Mouse (Mus musculus): ENCODE data around the gene Ldlrad1. TPM values are rescaled to one million over a fixed set of nuclear protein-coding genes. Genes with fewer than 3 reads are reported as not detected.

The Ldlrad1 gene
- polyA plus RNA-seq, 1 experiment from 2014 or later: not detected

GRCm38 (mm10) chr4:107252522-107252921 lies 43.5 kb downstream of the Ldlrad1 start:
- Histone ChIP-seq H3K27me3 (ENCODE audit: insufficient read depth, low read length) (no peaks in the 10 kb centered on the region), H3K9ac (replicated peaks; ENCODE audit: low read length) (peak overlapping the region; percentile 70), H3K36me3 (ENCODE audit: insufficient read depth, low read length) (no peaks in the 10 kb centered on the region), H3K9me3 (ENCODE audit: low read length) (no peaks in the 10 kb centered on the region), H3K4me2 (replicated peaks; ENCODE audit: low read depth, low read length) (peak overlapping the region; percentile 70), H3K4me3 (ENCODE audit: low read length) (peak overlapping the region; percentile 63), H3K27ac (ENCODE audit: low read length) (peak overlapping the region; percentile 81), H3K4me1 (ENCODE audit: insufficient read depth, low read length) (peaks cover 28% of the 10 kb centered on the region)
- under 1% methylated on average over 10 of the region's 11 CpGs for WGBS
- ATAC-seq (ENCODE audit: low FRiP score, low TSS enrichment): no peak

DNA sequence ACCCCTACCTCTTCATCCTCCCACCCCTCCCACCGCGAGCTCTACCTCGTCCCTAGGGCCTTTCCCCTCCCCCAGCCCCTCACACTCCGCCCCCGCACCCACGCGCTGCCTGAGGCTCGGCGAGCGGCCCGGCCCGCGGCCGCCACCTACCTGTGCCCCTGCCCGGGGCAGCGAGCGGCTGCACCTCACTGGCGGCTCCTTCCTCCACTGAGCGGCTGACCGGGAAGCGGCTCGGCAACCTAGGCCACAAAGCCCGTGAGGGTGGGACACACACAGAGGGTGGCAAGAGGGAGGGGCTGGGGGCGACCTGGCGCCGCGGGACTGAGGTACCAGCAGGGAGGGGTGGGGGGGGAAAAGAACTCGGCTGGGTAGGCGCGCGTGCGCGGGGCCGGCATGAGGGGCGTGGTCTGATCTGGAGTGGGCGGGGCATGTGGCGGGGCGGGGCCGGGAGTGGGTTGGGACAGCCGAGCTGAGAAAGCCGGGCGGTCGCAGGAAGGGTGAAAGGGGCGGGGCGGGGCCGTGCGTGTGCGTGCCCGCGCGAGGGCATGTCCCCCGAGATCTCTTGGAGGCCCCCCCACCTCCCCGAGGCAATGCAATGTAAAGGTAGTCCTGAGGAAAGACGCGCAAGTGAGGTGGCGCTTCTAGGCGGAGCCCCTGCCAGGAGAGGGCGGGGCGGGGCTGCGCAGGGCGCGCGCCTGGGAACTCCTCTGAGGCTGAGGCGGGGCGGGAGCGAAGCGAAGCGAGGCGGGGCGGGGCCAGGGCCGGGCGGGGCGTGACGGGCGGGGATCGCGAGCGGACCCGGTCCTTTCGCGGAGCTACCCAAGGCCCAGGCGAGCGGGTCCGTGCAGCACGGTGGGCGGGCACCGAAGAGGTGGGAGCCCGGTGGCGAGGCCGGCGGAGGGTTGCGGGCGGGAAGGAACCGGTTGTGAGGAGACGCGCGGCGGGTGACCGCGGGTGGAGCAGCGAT lies 44.4 kb downstream of the Ldlrad1 start, which contains the start of the genes Lrrc42 and Hspb11:
Gene Lrrc42 (minus strand): TSS at position 408 of the 967 bp plus-strand sequence.
Gene Hspb11 (plus strand): TSS at position 469 of the 967 bp plus-strand sequence.
- Histone ChIP-seq H3K4me2 (replicated peaks; ENCODE audit: low read depth, low read length) (peak within 1 kb of the TSS; percentile 70), H3K27me3 (ENCODE audit: insufficient read depth, low read length) (no peaks in the 10 kb centered on the region), H3K9ac (replicated peaks; ENCODE audit: low read length) (peak within 1 kb of the TSS; percentile 91), H3K4me3 (ENCODE audit: low read length) (peak within 1 kb of the TSS; percentile 63), H3K36me3 (ENCODE audit: insufficient read depth, low read length) (no peaks in the 10 kb centered on the region), H3K27ac (ENCODE audit: low read length) (peak within 1 kb of the TSS; percentile 81), H3K4me1 (ENCODE audit: insufficient read depth, low read length) (peaks cover 26% of the 10 kb centered on the region), H3K9me3 (ENCODE audit: low read length) (no peaks in the 10 kb centered on the region)
- WGBS: under 1% methylated on average over 81 of the region's 101 CpGs
- peak; percentile 98 for ATAC-seq (ENCODE audit: low FRiP score, low TSS enrichment)

- peak overlapping the region; percentile 67 for H3K4me2 ChIP-seq (replicated peaks; ENCODE audit: low read depth, low read length)
- H3K27me3 ChIP-seq (ENCODE audit: insufficient read depth, low read length): no peaks in the 10 kb centered on the region
- no peaks in the 10 kb centered on the region for H3K36me3 ChIP-seq (ENCODE audit: insufficient read depth, low read length)
- ATAC-seq (ENCODE audit: low FRiP score, low TSS enrichment): no peak
- peak overlapping the region; percentile 63 for H3K4me3 ChIP-seq (ENCODE audit: low read length)
- 0 out of 2 replicates have a peak overlapping the region, but pooled peaks have one; percentile 81 for H3K27ac ChIP-seq (ENCODE audit: low read length)
- H3K9ac ChIP-seq (replicated peaks; ENCODE audit: low read length): peak overlapping the region; percentile 91
- H3K4me1 ChIP-seq (ENCODE audit: insufficient read depth, low read length): peaks cover 24% of the 10 kb centered on the region
- 13% methylated on average over 3 of the region's 3 CpGs for WGBS
- no peaks in the 10 kb centered on the region for H3K9me3 ChIP-seq (ENCODE audit: low read length)
Measured at GRCm38 (mm10) chr4:107254414-107254813, 45.4 kb downstream of the Ldlrad1 start.

DNA sequence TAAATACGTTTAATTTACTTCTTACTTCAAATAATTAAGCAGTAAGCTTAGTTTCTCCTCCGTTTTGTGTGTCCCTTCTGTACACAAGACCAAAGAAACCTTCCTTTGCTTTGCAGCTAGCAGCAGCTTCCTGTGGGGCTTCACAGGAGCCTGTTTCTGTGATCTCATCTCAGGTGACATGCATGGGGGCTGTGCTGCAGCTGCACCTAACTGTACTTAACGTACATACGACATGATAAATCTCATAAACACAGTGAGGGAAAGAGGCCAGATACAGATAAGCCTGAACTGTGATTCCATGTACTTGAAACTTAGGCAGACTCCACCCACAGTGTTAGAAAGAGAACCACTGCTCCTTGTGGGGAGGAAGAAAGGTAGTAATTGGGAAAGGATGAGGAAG lies 51.0 kb downstream of the Ldlrad1 start:
- no peak overlapping the region for H3K9ac ChIP-seq (replicated peaks; ENCODE audit: low read length)
- H3K9me3 ChIP-seq (ENCODE audit: low read length): peaks cover 2% of the 10 kb centered on the region; the same call in 1 of the 2 replicates
- no peak overlapping the region for H3K4me2 ChIP-seq (replicated peaks; ENCODE audit: low read depth, low read length)
- H3K4me3 ChIP-seq (ENCODE audit: low read length): no peak overlapping the region
- ATAC-seq (ENCODE audit: low FRiP score, low TSS enrichment): no peak
- no peaks in the 10 kb centered on the region for H3K27me3 ChIP-seq (ENCODE audit: insufficient read depth, low read length)
- WGBS: 49% methylated on average over 4 of the region's 4 CpGs
- peaks cover 9% of the 10 kb centered on the region; the same call in 1 of the 2 replicates for H3K36me3 ChIP-seq (ENCODE audit: insufficient read depth, low read length)
- H3K4me1 ChIP-seq (ENCODE audit: insufficient read depth, low read length): no peaks in the 10 kb centered on the region
- H3K27ac ChIP-seq (ENCODE audit: low read length): no peak overlapping the region

Other genes with a start within 250 kb of the Ldlrad1 start
- gene Mrpl37, start 142.3 kb upstream of the Ldlrad1 start, polyA plus RNA-seq (2015; fragmentation: Nextera tagmentation; extraction: Ambion mirVana): 120 and 121 TPM in 2 replicates
- 13.4 and 14.4 TPM in 2 replicates for gene Cyb5rl, start 142.2 kb upstream of the Ldlrad1 start, polyA plus RNA-seq (2015; fragmentation: Nextera tagmentation; extraction: Ambion mirVana)
- 0.17 and 0.24 TPM in 2 replicates for gene Cdcp2, start 112.3 kb upstream of the Ldlrad1 start, polyA plus RNA-seq (2015; fragmentation: Nextera tagmentation; extraction: Ambion mirVana)
- gene Tmem59, start 30.8 kb upstream of the Ldlrad1 start, polyA plus RNA-seq (2015; fragmentation: Nextera tagmentation; extraction: Ambion mirVana): 523 and 557 TPM in 2 replicates
- 22.1 and 29.7 TPM in 2 replicates for gene Tceanc2, start 30.1 kb upstream of the Ldlrad1 start, polyA plus RNA-seq (2015; fragmentation: Nextera tagmentation; extraction: Ambion mirVana)
- 96.2 and 108 TPM in 2 replicates for gene Lrrc42, start 44.4 kb downstream of the Ldlrad1 start, polyA plus RNA-seq (2015; fragmentation: Nextera tagmentation; extraction: Ambion mirVana)
- 32.8 and 34.1 TPM in 2 replicates for gene Hspb11, start 44.4 kb downstream of the Ldlrad1 start, polyA plus RNA-seq (2015; fragmentation: Nextera tagmentation; extraction: Ambion mirVana)
- gene Dio1, start 98.0 kb downstream of the Ldlrad1 start, polyA plus RNA-seq (2015; fragmentation: Nextera tagmentation; extraction: Ambion mirVana): 0.47 and 0.68 TPM in 2 replicates
- 54.7 and 57.3 TPM in 2 replicates for gene Yipf1, start 105.2 kb downstream of the Ldlrad1 start, polyA plus RNA-seq (2015; fragmentation: Nextera tagmentation; extraction: Ambion mirVana)
- gene Ndc1, start 158.6 kb downstream of the Ldlrad1 start, polyA plus RNA-seq (2015; fragmentation: Nextera tagmentation; extraction: Ambion mirVana): 36.5 and 39.7 TPM in 2 replicates
- gene Glis1, start 225.4 kb downstream of the Ldlrad1 start, polyA plus RNA-seq (2015; fragmentation: Nextera tagmentation; extraction: Ambion mirVana): 4.6 and 5.1 TPM in 2 replicates